Mouse (Mus musculus) R1 (cell line): ENCODE results near the gene Cwf19l1.

Experiments
- DNase-seq: peaks from one replicate; pipeline ENCODE4 v3.0.0-alpha.2; 2018; ENCODE audit warnings: low read depth, low spot score

Gene Cwf19l1

DNA sequence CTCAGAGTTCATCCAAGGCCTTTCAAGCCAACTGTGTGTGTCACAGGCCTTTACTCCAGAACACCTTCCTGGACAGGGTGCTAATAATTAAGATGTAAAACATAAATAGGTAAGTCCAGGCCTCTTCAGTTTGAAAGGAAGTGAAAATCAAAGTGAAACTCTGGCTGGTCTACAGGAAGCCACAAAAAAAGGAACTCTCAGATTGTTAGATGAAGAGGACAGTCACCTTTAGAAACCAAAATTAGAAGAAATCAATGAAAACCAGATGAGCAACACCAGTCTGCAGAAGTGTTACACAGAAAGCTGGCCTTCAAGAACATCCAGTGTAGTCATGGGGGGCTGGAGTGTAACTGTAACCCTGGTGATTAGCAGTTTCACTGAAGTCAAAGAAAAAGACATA, 17.9 kb downstream of the Cwf19l1 start:
- no peak for DNase-seq

DNA sequence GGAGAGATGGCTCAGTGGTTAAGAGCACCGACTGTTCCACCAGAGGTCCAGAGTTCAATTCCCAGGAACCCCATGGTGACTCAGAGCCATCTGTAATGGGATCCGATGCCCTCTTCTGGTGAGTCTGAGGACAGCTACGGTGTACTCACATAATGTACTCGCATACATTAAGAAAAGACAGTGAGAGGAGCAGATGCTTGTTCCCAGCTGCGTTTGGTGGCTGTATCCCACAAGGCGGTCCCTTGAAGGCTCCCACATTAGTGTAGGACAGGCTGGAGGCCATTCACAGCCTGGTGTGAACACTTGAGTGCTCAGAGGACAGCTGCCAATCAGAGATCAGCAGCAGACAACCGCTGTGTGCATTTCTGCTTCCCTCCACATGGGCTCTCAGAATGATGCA, 24.0 kb downstream of the Cwf19l1 start:
- DNase-seq, result peak; percentile 77

DNA sequence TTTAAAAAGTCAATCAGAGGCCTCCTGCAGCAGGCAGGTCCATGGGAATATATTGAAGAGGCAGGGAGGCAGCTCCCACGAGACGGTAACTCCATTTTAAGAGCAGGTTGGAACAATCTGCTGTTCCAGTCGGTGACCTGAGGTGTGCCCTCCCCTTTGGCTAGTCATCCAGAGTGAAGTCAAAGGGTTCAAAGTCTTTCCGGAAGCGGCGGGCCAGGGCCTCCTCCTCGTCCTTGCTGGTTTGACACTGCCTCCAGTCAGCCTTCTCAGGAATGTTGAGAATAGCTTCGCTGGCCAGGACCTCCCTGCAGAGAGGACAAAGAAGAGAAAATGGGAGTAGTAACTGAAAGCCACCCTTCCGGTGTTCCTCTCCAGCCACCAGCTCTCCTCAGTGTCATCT, 25.3 kb downstream of the Cwf19l1 start:
- peak; percentile 25 for DNase-seq

DNA sequence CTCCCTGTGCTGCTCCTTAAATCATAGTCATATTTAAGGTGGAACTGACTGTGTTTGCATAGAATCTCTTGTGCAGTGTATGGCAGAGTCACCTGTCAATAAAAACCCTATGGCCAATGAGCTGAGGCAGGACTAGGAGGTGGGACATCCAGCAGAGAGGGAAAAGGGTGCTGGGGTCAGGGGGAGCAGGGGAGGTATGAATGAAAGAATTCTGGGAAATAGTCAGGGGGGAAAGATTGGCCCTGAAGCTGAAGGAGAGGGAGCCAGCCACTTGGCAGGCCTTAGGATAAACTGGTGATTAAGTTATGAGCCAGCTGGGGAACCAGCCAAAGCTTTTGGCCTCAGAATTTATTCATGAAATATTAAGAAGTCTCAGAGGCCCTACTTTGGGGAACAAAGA, 26.7 kb downstream of the Cwf19l1 start:
- DNase-seq, result no peak

DNA sequence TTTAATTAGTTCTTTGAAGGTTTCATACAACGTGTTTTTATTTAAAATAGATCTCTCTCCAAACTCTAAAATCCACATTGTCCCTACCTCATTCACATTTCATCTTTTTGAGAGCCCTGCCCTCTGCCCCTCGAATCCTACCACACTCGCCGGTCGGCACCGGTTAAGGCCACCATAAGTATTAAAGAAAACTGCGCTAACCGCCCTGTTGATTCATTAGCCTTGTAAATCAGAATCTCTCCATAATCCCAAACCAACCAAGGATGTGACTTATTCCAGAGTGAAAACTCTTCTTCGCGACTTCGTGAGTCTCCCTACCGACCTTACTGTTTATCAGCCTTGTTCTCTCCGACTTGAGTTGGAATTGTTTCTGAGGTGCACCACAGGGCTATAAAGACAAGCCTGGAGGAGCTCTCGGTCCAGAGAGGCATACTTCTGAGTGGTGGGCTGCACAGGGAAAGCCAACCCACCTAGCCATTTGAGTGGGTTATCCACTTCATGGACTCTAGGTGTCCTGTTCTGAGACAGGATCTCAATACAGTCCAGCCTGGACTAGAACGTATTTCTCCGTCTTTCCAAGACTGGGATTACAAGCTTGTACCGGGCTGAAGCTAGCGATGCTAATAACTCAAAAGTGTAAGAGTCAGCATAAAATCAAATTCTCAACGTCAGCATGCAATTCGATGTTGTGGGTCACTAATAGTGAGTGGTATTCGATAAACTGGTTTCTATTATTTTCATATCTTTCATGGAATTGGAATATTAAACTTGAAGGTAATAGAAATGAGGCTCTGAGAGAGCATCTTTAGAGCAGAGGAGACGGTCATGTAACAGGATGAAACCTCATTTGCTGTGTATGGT, 27.8 kb downstream of the Cwf19l1 start:
- no peak for DNase-seq

DNA sequence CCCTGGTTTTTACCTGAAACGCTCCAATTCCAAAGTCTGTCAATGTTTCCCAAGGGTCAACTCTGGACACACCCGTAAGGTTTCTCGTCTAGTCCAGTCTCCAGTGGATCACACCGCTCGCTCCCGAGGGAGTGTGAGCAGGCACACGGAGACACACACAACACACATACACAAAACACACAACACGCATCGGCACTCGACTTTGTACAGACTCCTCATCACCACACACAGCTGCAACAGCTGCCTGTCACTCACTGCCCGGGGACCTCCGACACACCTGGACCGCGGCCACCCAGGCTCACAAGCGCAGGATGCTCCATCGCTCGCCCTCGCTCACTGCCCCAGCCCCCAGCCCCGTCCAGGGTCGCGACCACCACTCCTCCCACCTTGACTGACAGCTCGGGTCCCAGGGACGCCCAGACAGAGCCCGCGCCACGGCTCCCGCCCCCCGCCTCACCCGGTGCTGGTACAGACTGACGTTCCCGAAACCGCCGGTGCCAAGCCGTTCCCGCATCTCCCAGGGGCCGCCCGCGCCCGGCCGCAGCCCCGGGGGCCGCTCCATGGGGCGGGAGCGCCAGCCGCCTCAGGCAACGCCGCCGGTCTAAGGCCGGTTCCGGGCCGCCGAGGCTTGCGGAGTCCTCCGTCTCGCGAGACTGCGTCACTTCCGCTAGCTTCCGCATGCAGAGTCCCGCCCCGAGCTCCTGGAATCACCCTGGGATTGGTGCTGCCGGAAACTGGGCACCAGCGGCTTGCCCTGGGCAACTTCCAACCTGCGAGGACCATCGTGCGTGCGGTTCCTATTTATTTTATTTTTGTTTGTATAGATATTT, 28.6 kb downstream of the Cwf19l1 start, which contains the start of gene Chuk:
Gene Chuk (minus strand): TSS at position 650 of the 830 bp plus-strand sequence.
- peak; percentile 92 for DNase-seq

DNA sequence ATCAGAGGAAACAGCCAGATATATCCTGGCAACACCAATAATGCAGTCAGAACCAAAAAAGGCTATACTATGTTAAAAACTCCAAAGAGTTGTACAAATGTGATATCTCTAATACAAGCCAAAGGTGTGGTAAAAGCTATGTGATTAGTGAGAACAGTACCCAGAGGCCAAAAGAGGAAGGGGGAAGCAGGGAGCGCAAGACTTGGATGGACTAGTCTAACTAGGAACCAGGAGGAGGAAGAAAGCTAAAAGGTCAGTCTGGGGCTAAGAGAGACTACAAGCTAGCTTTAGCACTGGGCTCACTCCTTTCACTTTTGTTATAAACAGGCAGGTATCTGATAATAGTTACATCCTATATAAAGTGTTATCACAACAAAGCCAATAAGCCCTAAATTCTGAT, 31.3 kb downstream of the Cwf19l1 start:
- no peak for DNase-seq

DNA sequence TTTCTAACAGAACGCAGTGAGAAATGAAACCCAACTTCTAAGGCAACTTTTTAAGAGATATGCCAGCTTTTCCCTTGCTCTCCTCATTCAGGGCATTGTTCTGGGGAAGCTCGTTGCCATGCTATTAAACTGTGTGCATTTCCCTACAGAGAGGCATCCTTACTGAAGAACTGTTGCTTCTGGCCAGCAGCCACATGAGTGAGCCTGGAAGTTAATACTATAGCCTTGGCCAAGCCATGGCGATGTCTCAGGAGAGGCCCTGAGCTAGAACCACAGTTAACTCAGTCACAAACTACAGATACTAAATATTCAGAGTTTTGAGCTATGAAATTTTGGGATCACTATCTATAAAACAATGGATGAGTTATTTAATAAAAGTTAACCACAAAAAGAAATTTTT, 32.7 kb downstream of the Cwf19l1 start:
- DNase-seq, result no peak

DNA sequence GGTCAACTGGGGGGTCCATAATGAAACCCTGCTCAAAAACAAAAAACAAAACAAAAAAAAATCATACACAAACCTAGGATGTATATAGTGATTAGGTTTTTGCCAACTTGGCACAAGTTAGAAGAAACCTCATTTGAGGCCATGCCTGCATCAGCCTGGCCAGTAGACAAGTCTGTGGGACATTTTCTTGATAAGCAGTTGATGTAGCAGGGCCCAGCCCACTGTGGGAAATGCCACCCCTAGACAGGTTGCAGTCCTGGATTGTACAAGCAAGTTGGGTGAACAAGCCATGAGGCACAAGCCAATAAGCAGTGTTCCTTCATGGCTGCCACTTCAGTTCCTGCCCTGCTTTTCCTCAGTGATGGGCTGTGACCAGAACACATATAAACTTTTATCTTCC, 34.8 kb downstream of the Cwf19l1 start:
- no peak for DNase-seq

DNA sequence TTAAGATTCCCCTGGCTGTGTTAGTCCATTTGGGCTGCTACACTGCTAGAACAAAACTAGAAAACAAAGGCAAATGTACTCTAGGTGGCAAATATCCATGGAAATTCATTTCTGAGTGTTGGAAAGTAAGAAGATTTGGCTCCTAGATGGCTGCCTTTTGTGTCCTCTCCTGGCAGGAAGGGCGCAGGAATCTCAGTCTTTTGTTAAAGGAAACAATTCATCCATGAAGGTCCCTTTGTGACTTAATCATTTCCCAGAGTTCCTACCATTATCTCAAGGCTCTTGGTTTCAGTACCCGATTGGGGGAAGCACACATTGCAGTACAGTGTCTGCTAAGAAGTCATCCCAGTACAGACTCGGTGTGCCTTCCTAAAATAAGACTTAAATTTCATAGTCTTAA, 49.4 kb downstream of the Cwf19l1 start:
- peak; percentile 81 for DNase-seq

DNA sequence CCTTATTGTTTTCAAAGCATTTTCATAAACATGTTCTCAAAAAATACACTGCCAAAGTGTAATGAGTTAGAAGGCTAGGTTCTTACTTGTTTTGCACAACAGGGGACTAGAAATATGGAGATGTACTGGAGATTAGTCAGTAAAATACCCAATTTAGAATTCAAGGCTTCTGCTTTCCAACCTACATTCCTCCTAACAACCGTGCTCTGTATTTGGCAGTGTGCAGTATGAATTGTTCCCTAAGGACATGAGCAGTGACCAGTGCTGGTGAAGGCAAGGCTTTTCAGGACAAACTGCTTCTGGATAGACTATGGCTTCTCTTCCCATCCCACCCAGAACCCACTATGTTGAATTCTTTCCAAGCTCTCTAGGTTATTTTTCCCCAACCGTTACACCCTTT, 54.8 kb downstream of the Cwf19l1 start:
- no peak for DNase-seq

DNA sequence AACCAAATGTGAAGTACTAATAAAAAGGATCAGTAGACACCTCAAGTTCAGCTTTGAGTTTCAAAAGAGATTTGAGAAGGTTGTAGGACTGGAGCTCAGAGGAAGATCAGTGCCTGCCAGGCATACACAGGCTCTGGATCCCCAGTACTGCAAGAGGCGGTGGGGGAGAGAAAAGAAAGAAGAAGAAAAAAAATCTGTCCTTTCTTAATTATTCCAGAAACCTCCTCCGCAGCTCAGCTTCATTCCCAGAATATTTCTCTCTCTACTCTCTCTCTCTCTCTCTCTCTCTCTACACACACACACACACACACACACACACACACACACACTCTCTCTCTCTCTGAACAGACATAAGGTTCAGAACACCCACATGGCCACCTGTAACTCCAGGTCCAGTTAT, 55.7 kb downstream of the Cwf19l1 start:
- DNase-seq, result no peak

DNA sequence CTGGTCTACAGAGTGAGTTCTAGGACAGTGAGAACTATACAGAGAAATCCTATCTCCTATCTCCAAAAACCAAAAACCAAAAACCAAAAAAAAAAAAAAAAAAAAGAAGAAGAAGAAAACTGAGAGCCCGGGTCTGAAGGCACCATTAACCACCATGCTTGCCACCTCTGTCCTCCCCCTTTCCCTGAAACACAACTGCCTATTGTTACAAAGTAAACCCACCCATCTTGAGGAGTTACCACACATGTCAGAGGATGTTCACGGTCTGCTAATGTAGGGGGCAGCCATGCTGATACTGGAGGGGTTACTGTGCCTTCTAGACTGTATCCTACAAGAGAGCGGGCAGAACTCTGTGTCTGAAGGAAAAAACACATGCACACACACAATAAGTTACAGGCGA, 58.7 kb downstream of the Cwf19l1 start:
- no peak for DNase-seq

DNA sequence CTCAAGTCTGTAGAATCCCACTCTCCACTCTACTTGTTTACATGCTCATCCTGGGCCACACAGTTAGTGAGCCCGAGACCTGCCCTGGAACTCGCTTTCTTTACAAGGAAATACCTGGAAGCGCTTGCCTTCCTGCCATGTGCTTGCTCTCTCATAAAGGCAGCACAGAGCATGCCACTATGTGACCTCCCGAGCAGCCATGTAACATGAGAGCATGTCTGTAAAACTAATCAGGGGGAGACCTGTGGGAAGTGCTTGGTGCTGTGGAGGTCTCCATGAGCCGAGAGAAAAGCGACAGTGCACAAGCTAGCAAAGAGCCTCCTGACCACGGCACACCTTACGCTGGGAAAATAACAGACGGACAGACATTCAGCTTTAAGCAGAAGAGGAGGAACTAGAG, 59.2 kb downstream of the Cwf19l1 start:
- no peak for DNase-seq

DNA sequence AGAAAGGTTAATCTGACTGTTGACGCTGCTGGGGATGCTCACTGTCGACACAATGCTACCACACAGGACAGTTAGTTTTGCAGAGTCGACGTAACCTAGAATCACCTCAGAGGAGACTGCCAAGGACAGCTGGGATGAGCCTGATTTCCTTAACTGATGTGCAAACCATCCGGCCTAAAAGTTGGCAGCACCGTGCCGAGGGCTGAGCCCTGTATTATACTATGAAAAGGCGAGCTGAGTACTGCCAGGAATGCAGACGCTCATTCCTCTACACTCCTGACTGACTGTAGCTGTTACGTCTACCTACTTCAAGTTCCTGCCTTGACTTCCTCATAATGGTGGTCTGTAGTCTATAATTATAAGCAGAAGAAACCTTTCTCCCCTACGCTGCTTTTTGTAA, 60.7 kb downstream of the Cwf19l1 start:
- DNase-seq, result peak; percentile 44

DNA sequence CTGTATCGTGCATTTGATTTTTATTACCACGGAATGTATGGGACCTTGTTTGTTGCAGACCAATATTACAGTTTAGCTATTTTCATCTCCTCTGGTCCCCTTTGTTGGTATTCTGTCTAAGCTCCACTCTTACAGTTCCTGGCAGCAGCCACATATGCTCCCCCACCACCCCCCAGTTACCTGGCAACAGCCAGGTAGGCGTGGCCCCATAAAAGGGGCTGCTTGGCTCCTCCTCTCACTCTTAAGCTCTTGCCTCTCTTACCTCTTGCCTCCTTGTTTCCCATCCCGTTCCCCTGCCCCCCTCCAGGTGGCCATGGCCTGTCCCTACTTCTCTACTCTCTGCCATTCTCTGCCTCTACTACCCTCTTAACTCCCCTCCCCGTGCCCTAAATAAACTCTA, 64.5 kb downstream of the Cwf19l1 start:
- peak; percentile 70 for DNase-seq

DNA sequence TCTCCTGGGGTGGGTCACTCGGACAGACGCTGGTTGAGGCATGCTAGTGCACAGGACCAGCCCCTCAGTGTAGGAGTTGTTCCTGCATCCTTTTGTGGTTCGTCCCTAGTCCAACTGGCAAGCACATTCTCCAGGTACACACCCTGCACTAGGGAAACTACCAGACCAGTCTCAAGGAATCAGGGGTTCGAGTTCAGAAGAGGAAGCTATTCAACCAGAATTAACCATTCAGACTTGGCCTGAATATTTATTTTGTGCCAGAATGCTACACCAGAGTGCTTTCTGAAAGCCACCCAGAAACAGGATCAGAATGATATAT, 65.8 kb downstream of the Cwf19l1 start:
- DNase-seq, result no peak

DNA sequence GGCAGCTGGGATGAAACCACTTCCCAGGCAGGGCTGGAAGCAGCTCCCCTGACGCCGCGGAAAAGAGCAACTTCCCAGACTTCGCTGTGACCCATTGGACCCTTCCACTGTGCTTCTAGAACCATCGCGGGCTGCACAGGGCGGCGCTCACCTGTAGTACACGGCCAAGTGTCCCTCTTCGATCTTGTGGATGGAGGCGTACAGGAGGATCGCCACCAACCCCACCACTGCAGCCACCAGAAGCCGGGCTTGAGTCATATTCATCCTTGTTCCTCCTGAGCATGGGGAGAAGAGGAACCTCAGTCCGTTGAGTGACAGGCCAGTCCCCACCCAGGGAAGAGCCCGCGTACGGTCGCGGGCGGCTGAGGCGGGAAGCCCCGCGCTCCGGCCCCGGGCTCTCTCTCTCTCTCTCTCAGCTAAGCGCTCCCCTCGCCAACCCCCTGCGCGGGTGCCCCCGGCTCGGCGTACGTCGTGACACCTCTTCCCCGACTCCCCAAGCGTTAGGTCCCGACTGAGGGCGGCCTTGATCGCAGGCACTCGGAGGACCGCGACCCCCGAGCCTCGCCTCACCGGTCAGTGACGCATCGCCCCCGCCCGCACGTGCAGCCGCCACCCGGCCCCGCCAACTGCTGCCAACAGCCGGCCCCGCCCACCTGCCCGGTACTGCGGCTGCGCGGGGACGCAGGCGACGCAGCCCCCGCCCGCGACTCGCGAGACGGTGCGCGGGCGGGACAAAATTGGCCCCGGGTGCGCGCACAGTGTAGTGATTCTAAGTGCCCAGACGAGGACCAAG, 66.4 kb downstream of the Cwf19l1 start, which contains the start of gene Erlin1:
Gene Erlin1 (minus strand): TSS at position 665 of the 793 bp plus-strand sequence.
- DNase-seq, result peak; percentile 82

DNA sequence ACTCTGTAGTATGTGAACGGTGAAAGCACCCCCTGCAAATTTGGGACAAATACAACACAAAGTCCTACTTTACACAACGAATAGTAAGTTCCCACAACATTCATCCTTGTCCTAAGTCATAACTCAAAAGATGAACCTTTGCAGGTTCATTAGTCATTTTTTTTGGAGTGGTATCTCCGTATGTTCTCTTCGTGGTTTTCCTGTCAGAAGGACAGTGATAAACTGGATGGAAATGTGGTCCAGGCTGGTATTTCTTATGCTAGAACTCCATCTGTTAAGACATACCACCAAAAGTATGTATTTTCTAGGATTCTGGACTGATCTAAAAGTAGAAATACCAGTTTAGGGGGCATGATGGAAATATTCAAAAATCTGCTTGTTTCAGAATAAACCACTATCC, 67.4 kb downstream of the Cwf19l1 start:
- DNase-seq, result no peak

DNA sequence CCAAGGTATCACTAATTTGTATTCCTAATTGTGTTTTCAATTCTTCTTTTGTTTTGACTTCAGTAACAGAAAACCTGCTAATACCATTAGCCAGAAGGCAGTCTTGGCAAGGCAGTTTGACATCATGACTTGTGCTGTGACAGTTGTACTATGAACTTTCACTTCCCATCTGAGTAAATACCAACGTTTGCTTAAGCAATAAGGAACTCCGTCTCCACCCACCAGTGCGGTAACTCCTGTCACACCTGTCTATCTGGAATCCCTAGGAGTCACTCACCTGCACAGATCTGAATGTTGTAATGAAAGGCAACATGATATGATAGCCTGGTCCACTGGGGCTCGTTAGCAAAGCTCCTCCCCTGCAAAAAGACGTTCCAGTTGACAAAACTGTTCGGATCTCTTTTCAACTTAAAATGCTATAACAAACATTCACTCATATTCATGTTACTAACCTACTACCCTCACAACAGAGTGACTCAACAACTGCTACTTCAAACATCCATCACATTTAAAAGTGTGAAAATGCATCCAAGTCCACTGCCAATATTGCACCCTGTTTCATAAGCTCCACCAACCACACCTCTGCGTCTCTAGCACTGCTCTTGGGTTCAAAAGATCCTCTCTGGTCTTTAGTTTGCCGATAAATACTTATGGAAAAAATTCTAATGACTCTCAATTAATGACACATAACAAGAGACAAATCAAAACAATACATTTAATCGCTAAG, 68.2 kb downstream of the Cwf19l1 start:
- DNase-seq, result no peak

DNA sequence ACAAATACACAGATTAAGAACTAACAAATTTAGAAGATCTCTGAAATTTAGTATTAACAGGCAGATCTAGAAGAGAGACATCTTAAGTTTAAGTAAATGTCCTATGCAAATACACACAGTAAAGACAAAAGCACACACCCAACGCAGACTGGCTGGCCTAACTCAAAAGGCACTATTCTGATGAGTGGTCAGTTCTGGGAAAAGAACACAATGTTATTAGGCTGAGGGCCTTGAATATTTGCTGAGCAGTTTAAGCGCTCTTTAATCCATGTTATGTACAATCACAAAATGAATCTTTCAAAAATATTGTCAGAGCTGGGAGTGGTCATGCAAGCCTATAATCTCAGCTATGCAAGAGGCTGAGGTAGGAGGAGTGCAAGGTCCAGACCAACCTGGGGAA, 70.9 kb downstream of the Cwf19l1 start:
- DNase-seq, result no peak
